Mouse (Mus musculus): ENCODE measurements around the gene Hoxb5. TPM values are rescaled to one million over a fixed set of nuclear protein-coding genes. Genes with fewer than 3 reads are reported as not detected.

Hoxb5 gene
- total RNA-seq, 2 experiments from 2014 or later = not detected

GRCm38 (mm10) chr11:96286739-96287385 is 16.3 kb upstream of the Hoxb5 start:
- no peak for DNase-seq (ENCODE audit: extremely low spot score in 1 of 2, low spot score in 1 of 2)

GRCm38 (mm10) chr11:96287411-96287810 is 15.7 kb upstream of the Hoxb5 start:
- DNase-seq (ENCODE audit: extremely low spot score in 1 of 2, low spot score in 1 of 2) = no peak

- no peak for DNase-seq (ENCODE audit: extremely low spot score in 1 of 2, low spot score in 1 of 2)
Measured at GRCm38 (mm10) chr11:96288455-96289221, 14.5 kb upstream of the Hoxb5 start.

- no peak for DNase-seq (ENCODE audit: extremely low spot score in 1 of 2, low spot score in 1 of 2)
Measured at GRCm38 (mm10) chr11:96289293-96289692, 13.8 kb upstream of the Hoxb5 start.

- no peak for DNase-seq (ENCODE audit: extremely low spot score in 1 of 2, low spot score in 1 of 2)
Measured at GRCm38 (mm10) chr11:96289837-96290236, 13.3 kb upstream of the Hoxb5 start.

DNA sequence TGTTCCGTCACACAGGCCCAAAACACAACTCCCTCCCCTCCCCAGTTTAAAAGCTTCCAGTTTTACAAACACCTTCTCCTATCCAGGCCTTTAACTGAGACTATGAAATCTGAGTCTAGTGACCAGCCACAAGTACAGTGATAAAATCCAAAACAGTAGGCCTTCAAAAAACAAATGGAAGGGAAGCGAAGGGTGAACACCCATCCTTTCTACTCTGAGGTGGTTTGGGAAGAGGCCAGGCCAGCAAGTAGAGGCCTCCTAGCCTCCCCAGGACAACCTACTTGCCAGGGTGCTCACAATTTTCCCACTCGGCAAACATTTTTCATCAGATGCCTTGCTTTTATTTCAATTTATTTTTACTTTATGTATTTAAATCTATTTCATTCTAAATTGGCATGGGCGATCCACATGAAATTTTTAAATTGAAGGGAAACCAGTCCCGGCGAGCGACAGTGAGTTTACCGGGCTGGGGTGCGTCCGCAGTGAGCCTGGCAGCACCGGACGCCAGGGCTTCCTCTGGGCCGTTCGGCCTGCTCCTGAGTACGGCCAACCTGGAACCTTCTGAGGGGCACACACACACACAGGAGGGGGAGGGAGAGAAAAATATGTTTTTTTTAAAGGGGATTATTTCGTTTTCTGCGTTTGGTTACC is 12.3 kb upstream of the Hoxb5 start:
- no peak for DNase-seq (ENCODE audit: extremely low spot score in 1 of 2, low spot score in 1 of 2)

- no peak for DNase-seq (ENCODE audit: extremely low spot score in 1 of 2, low spot score in 1 of 2)
Measured at GRCm38 (mm10) chr11:96291681-96292564, 11.2 kb upstream of the Hoxb5 start, which contains the start of gene Hoxb6. TSS of gene Hoxb6 (plus strand) at chr11:96292476.

DNA sequence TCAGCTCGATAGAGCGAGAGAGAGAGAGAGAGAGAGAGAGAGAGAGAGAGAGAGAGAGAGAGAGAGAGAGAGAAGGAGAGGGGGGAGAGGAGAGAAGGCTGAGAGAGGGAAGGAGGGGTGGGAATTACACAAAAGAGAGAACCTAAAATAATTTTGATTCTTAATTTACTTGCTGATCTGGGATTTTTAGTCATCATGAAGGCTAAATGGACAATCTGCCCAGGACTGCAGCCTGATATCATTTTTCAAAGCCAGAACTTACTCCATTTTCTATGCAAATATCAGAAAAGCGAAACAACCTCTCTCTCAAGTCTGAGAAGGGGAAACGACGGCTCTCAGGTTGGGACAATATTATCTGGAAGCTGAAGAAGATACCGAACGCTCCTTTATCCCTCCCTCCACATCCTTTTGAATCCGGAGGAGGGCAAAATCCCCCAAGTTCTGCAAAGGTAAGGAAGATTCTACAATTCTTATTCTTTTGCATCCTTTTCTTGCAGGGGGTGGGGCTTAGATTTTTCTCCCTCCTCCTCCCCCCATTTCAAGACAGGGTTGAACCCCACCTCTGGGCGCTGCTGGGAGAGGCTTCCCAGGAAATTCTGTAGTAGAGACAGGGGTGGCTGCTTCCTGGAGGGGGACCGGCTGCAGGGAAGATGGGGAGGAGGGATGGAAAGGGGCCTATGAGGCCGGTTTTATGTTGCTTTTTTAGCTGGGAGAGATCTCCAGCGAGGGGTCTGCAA is 10.4 kb upstream of the Hoxb5 start:
- no peak for DNase-seq (ENCODE audit: extremely low spot score in 1 of 2, low spot score in 1 of 2)

DNA sequence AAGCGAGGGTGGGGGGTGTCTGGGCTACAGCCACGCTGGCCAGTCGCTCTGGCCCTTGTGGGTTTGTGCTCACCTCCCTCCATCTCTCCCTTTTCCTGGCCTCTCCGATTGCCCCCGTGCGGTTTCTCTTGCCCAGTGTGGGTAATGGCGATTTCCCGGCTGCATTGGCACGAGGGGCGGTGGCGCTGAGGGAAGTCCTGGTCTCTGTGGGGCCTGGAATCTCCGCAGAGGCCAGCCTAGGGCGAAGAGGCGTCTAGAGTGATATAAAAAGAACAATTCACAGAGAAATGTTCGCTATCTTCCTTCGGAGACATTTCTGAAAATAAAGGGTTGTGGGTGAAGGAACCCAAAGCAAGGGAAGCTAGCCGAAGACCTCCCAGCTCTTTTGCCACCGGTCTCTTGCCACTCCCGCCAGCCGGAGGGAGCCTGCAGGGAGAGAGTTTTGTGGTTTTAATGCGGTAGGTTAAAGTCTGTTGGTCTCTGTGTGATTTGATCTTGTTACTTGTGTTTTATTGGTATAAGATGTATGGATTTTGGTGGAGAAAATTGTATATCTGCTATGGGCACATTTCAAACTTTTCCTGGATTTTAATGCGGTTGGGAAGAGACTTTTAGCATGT is 9.7 kb upstream of the Hoxb5 start:
- DNase-seq (ENCODE audit: extremely low spot score in 1 of 2, low spot score in 1 of 2) = no peak

DNA sequence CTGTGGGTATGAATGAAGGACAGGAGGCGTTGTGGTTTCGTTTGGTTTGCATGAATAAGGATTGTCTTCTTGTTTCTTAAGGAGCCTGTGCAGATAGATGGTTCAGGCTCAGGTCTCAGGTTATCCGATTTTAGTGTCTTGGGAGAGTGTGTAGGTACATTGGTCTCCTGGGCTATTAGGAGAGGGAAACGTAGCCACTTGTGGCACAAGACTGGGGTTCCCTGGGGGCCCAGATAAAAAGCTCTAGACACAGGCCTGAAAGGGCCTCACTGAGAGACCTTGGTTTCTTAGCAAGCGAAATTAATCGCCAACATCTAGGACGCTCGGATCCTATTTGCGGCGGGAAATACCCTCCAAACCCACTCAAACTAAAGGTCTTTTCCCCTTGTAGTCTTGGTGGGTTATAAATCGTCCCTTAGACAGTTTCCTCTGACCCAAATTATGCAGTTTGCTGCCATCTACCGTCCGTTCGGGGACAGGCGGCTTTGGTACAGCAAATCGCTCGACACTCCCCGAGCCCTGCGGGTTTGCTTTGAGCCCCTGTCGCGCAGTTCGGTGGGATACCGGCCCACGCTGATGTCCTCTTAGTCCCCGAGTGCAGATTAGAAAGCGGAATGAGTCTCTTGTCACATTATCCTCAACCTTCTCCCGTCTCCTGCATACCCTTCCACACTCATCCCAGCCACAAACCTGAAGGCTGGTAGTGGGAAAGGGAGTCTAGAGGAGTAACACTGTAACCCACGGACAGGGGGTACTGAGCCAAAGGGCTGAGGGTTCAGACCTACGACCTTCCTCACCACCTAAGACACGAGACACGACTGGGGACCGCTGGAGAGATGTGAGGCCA is 8.7 kb upstream of the Hoxb5 start:
- peak in 1 of 2 experiments; percentile 64 for DNase-seq (ENCODE audit: extremely low spot score in 1 of 2, low spot score in 1 of 2)

DNA sequence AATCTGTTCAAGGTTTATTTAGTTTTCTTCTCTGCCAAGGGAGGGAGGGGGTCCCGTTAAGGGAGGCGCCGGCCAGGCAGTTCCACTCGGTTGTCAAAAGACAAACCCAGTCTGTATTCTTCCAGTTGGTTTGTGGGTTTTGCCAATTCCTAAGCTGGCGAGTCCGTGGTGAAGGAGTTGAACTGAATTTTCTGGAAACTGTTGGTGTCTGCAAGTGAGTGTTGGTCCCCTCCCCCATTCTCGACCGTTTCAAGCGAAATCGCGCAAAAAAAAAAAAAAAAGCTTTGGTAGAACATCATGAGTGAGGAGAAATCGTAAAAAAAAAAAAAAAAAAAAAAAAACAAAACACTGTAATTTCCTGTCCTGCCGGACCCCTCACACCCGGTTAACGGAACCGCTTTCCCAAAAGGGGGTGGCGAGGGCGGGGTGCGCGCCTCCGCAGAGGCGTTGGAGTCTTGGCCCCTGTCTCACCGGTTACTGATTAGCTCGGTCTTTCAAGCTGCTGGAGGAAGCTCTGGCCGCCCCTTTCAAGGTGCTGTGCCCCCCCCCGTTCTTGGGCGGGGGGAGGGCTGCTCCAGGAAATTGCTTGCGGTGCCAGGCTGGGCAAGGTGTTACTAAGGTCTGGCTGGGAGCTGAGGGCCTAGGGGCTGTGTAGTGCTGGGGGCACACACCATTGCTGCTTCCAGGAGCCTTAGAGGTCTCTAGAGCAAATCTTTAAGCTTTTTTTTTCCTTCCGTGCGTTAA is 7.9 kb upstream of the Hoxb5 start:
- DNase-seq (ENCODE audit: extremely low spot score in 1 of 2, low spot score in 1 of 2) = no peak

DNA sequence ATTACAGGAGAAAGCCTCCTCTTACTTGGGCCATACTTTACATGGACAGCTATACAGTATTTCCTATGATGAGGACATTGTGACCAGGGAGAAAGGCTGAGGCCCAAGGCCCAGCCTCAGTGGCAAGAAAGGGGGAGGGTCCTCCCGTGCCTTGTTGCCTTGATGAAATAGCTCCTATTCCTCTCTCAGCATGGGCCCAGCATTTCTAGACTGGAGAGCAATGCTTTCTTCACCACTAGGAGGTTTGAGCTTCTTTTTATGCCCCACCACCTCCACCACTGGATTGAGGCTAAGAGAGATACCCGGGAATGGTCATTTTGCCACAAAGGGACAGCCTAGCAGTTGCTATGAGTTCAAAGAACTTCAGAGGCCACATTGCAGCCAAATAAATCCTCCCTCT is 6.1 kb upstream of the Hoxb5 start:
- no peak for DNase-seq (ENCODE audit: extremely low spot score in 1 of 2, low spot score in 1 of 2)

DNA sequence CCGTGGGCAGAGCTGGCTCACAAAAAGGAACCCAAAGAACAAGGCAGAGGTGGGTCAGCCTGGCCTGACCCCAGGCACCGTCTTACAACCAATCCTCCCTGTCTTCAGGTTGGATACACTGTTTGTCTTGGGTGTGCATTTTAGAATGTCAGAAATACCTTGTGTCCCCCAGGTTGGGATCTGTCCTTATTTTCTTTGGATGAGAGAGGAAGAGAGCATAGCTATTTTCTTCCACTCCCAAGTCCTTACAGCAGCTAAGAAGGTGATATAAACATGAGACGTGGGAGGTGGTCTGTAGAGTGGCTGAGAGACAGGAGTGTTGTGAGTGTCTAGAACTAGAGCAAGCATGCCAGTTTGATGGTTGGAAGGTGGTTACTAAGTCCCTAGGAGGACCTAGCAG is 5.7 kb upstream of the Hoxb5 start:
- no peak for DNase-seq (ENCODE audit: extremely low spot score in 1 of 2, low spot score in 1 of 2)

GRCm38 (mm10) chr11:96297968-96298635 is 5.0 kb upstream of the Hoxb5 start:
- no peak for DNase-seq (ENCODE audit: extremely low spot score in 1 of 2, low spot score in 1 of 2)

DNA sequence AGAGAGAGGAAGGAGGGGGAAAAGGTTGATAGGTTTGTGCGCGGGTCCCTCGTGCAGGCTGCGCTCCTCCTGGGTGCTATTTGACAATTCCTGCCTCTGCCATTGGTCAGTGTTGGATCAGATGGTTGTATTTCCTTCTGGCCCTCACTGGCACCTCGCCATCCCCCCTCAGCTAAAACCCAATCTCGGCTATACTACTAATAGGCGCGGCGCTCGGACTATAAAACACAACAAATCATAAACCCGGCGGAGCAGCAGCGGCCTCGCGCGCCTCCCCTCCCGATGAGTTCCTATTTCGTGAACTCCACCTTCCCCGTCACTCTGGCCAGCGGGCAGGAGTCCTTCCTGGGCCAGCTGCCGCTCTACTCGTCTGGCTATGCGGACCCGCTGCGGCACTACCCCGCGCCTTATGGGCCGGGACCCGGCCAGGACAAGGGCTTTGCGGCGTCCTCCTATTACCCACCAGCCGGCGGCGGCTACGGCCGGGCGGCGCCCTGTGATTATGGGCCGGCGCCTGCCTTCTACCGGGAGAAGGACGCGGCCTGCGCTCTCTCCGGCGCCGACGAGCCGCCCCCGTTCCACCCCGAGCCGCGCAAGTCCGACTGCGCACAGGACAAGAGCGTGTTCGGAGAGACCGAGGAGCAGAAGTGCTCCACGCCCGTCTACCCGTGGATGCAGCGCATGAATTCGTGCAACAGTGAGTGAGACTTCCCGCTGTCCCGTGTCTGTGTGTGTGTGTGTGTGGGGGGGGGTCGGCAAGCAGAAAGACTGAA is 4.1 kb upstream of the Hoxb5 start:
- DNase-seq (ENCODE audit: extremely low spot score in 1 of 2, low spot score in 1 of 2) = no peak

DNA sequence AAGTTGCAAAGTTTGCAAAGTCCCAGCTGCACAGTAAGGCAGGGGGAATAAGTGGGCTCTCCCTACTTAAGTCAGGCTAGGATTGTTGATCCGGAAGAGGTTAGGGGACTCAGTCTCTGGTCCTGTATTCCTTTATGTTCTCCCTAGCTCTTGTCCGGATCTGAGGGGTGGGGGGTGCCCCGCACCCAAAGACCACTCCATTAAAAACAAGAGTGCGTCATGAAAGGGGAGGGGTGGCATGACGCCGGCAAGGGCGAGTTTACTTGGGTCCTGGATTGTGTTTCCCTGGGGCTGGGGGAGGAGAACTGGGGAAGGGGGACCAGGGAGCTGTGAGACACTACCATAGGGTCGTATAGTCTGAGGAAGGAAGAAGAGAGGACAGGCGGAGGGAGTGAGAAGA is 3.4 kb upstream of the Hoxb5 start:
- no peak for DNase-seq (ENCODE audit: extremely low spot score in 1 of 2, low spot score in 1 of 2)

All from layer of hippocampus, postnatal 25 days (tissue).